Mouse (Mus musculus) lung, embryonic 14.5 days (tissue): Measurements from ENCODE around the gene Hoxb5. TPM values are rescaled to one million over a fixed set of nuclear protein-coding genes. Genes with fewer than 3 reads are reported as not detected.
A peak's percentile ranks its signal among the peaks of the same experiment; 100 is the strongest.

Experiments used
- ATAC-seq: fragments of 200-750 bp; cut with Nextera tagmentation; 2 replicates; pipeline ENCODE4 v1.8.0; 2017; ENCODE audit warnings: mild to moderate bottlenecking, moderate TSS enrichment, moderate library complexity; ENCODE audit not compliant: insufficient read depth
- DNase-seq: peaks from one replicate; pipeline ENCODE4 v3.0.0-alpha.2; 2015
- H3K27ac ChIP-seq: fragments of 300-500 bp; sonication (generic); 2 replicates; pipeline ENCODE4 v1.5.1; 2014; ENCODE audit warnings: low read depth, mild to moderate bottlenecking, moderate library complexity
- H3K27me3 ChIP-seq: fragments of 300-500 bp; sonication (generic); 2 replicates; pipeline ENCODE4 v1.6.1; 2014; ENCODE audit warnings: low read length, control low read depth; ENCODE audit not compliant: insufficient read depth
- H3K36me3 ChIP-seq: fragments of 300-500 bp; sonication (generic); 2 replicates; pipeline ENCODE4 v1.6.1; 2014; ENCODE audit warnings: control low read depth; ENCODE audit not compliant: insufficient read depth
- H3K4me1 ChIP-seq: fragments of 300-500 bp; sonication (generic); 2 replicates; pipeline ENCODE4 v1.6.1; 2014; ENCODE audit warnings: antibody characterized with exemption, control low read depth; ENCODE audit not compliant: insufficient read depth
- H3K4me2 ChIP-seq: fragments of 300-500 bp; sonication (generic); 2 replicates; pipeline ENCODE4 v1.6.1; 2014; ENCODE audit warnings: mild to moderate bottlenecking
- H3K4me3 ChIP-seq: fragments of 300-500 bp; sonication (generic); 2 replicates; pipeline ENCODE4 v1.5.1; 2014; ENCODE audit warnings: low read depth, low read length
- H3K9ac ChIP-seq: fragments of 300-500 bp; sonication (generic); 2 replicates; pipeline ENCODE4 v1.6.1; 2014
- H3K9me3 ChIP-seq: fragments of 300-500 bp; sonication (generic); 2 replicates; pipeline ENCODE4 v1.6.1; 2016; ENCODE audit warnings: low read depth, low read length, control low read depth
- CTCF ChIP-seq: IDR thresholded peaks from 2 replicates; pipeline ENCODE4 v1.5.1; 2016; ENCODE audit warnings: antibody characterized with exemption, low read depth
- WGBS: fragments of 180-500 bp; shearing (Covaris S2); extraction: QIAGEN DNeasy Blood & Tissue Kit; methylation state at CpG from one replicate; pipeline ENCODE4 v1.1.7; 2014; 5-methylcytosine and 5-hydroxymethylcytosine counted together
- polyA plus RNA-seq: library from polyadenylated mRNA; unstranded; fragments of >200 nt; fragmentation: Nextera tagmentation; extraction: Ambion mirVana; gene quantifications from 2 replicates; pipeline ENCODE4 v1.2.1, GENCODE M21; 2014

The Hoxb5 gene
- polyA plus RNA-seq, 1 experiment from 2014 or later = 76.1 TPM

GRCm38 (mm10) chr11:96279421-96280233 is 23.5 kb upstream of the Hoxb5 start:
- H3K27me3 ChIP-seq = peaks cover 95% of the 10 kb centered on the region
- 4% methylated on average over 31 of the region's 31 CpGs for WGBS
- H3K4me2 ChIP-seq = 0 out of 2 replicates have a peak overlapping the region, but pooled peaks have one; percentile 30
- no peaks in the 10 kb centered on the region for H3K4me1 ChIP-seq
- no peak for DNase-seq
- H3K9me3 ChIP-seq = no peaks in the 10 kb centered on the region
- H3K27ac ChIP-seq = no peak overlapping the region
- no peak overlapping the region for H3K9ac ChIP-seq
- ATAC-seq = no peak
- TF ChIP-seq CTCF = no peak
- no peaks in the 10 kb centered on the region for H3K36me3 ChIP-seq
- H3K4me3 ChIP-seq = 0 out of 2 replicates have a peak overlapping the region, but pooled peaks have one; percentile 2

- Histone ChIP-seq H3K9ac (no peak overlapping the region), H3K27me3 (peaks cover 92% of the 10 kb centered on the region), H3K36me3 (no peaks in the 10 kb centered on the region), H3K4me1 (no peaks in the 10 kb centered on the region), H3K4me3 (no peak overlapping the region), H3K27ac (no peak overlapping the region), H3K4me2 (no peak overlapping the region), H3K9me3 (no peaks in the 10 kb centered on the region)
- no peak for DNase-seq
- 21% methylated on average over 8 of the region's 8 CpGs for WGBS
- TF ChIP-seq CTCF = no peak
- no peak for ATAC-seq
Observed at GRCm38 (mm10) chr11:96280399-96281378, 22.4 kb upstream of the Hoxb5 start.

GRCm38 (mm10) chr11:96281396-96281795 is 21.7 kb upstream of the Hoxb5 start:
- H3K4me3 ChIP-seq = no peak overlapping the region
- no peak overlapping the region for H3K9ac ChIP-seq
- H3K27ac ChIP-seq = no peak overlapping the region
- DNase-seq (no peak), ATAC-seq (no peak)
- H3K9me3 ChIP-seq = no peaks in the 10 kb centered on the region
- H3K27me3 ChIP-seq = peaks cover 91% of the 10 kb centered on the region
- TF ChIP-seq CTCF = no peak
- no peaks in the 10 kb centered on the region for H3K36me3 ChIP-seq
- H3K4me1 ChIP-seq = no peaks in the 10 kb centered on the region
- 9% methylated on average over 18 of the region's 18 CpGs for WGBS
- H3K4me2 ChIP-seq = peak overlapping the region; percentile 18; the same call in 1 of the 2 replicates

GRCm38 (mm10) chr11:96281855-96282570 is 21.1 kb upstream of the Hoxb5 start, which contains the start of gene Hoxb8:
Gene Hoxb8, plus strand, starts transcription at chr11:96281905.
- Histone ChIP-seq H3K4me1 (no peaks in the 10 kb centered on the region), H3K4me3 (peak within 1 kb of the TSS; percentile 48), H3K27me3 (peaks cover 90% of the 10 kb centered on the region), H3K4me2 (peak within 1 kb of the TSS; percentile 86), H3K9ac (peak within 1 kb of the TSS; percentile 56; the same call in 1 of the 2 replicates), H3K27ac (no peak within 1 kb of the TSS; the same call in 1 of the 2 replicates), H3K36me3 (no peaks in the 10 kb centered on the region), H3K9me3 (no peaks in the 10 kb centered on the region)
- TF ChIP-seq CTCF = no peak
- ATAC-seq = no peak
- peak; percentile 58 for DNase-seq
- under 1% methylated on average over 27 of the region's 27 CpGs for WGBS

GRCm38 (mm10) chr11:96282795-96283430 is 20.2 kb upstream of the Hoxb5 start:
- H3K9ac ChIP-seq = peak overlapping the region; percentile 56
- H3K4me3 ChIP-seq = peak overlapping the region; percentile 48
- H3K4me2 ChIP-seq = peak overlapping the region; percentile 86
- peak overlapping the region; percentile 6; the same call in 1 of the 2 replicates for H3K27ac ChIP-seq
- H3K4me1 ChIP-seq = 0 out of 2 replicates have a peak, but pooled peaks cover 3% of the 10 kb centered on the region
- DNase-seq = peak; percentile 69
- H3K9me3 ChIP-seq = no peaks in the 10 kb centered on the region
- no peaks in the 10 kb centered on the region for H3K36me3 ChIP-seq
- H3K27me3 ChIP-seq = peaks cover 90% of the 10 kb centered on the region
- no peak for ATAC-seq
- under 1% methylated on average over 47 of the region's 49 CpGs for WGBS
- TF ChIP-seq CTCF = no peak

- ATAC-seq = peak; percentile 59
- H3K36me3 ChIP-seq = no peaks in the 10 kb centered on the region
- peak overlapping the region; percentile 73 for H3K27ac ChIP-seq
- peak overlapping the region; percentile 48 for H3K4me3 ChIP-seq
- H3K27me3 ChIP-seq = peaks cover 89% of the 10 kb centered on the region
- DNase-seq = peak; percentile 79
- H3K9me3 ChIP-seq = no peaks in the 10 kb centered on the region
- WGBS = under 1% methylated on average over 47 of the region's 49 CpGs
- TF ChIP-seq CTCF = peak; percentile 33; the same call in 1 of the 2 replicates
- 0 out of 2 replicates have a peak, but pooled peaks cover 3% of the 10 kb centered on the region for H3K4me1 ChIP-seq
- H3K9ac ChIP-seq = peak overlapping the region; percentile 56
- peak overlapping the region; percentile 86 for H3K4me2 ChIP-seq
Observed at GRCm38 (mm10) chr11:96284041-96284749, 18.9 kb upstream of the Hoxb5 start.
